ENCODE assay signal across 8 mouse cellular contexts in genomic region chr1:179231777-179232661, GRCm38 (mm10).
DNase-seq lines count a peak whose midpoint lies in the region; ATAC-seq lines count a peak whose summit lies in the region.

No protein-coding gene starts in this region.

- H3K9me3 ChIP-seq in midbrain, embryonic 16.5 days (replicated peaks; ENCODE audit: control insufficient read depth, low read length, poor library complexity, severe bottlenecking) = no peaks in the 10 kb centered on the region

- no peaks in the 10 kb centered on the region for H3K36me3 ChIP-seq in midbrain, embryonic 16.5 days (ENCODE audit: control insufficient read depth, insufficient read depth, low read length)

- H3K4me1 ChIP-seq in midbrain, embryonic 16.5 days (ENCODE audit: control insufficient read depth, insufficient read depth, low read length) = peaks cover 7% of the 10 kb centered on the region

- no peak overlapping the region for H3K9ac ChIP-seq in midbrain, embryonic 16.5 days (ENCODE audit: low read depth, low read length)

- peak; percentile 81 for DNase-seq in A20 (ENCODE audit: low read depth, low spot score)
- peak; percentile 80 for DNase-seq in adrenal gland, postnatal 10 days
- DNase-seq in embryo, embryonic 9.5 days (ENCODE audit: extremely low spot score) = peak; percentile 81
- DNase-seq in kidney, adult 11 months = peak; percentile 64
- DNase-seq in left cerebral cortex, postnatal 4 days = peak; percentile 80
- peak; percentile 28 to 71 for DNase-seq in spleen, postnatal 10 days (ENCODE audit: low spot score in 2 of 2)

- H3K27ac ChIP-seq in midbrain, embryonic 16.5 days (ENCODE audit: low read length) = peak overlapping the region; percentile 53

- peak; percentile 98 for ATAC-seq in granulocyte monocyte progenitor cell, adult 5-6 weeks (replicated peaks; ENCODE audit: poor library complexity, severe bottlenecking)
- peak; percentile 79 for ATAC-seq in midbrain, embryonic 16.5 days

- H3K27me3 ChIP-seq in midbrain, embryonic 16.5 days (ENCODE audit: control insufficient read depth, insufficient read depth, low read depth, low read length) = no peaks in the 10 kb centered on the region

- 24% methylated on average over 13 of the region's 13 CpGs for WGBS in midbrain, embryonic 16.5 days

- intact Hi-C loops in left cerebral cortex, postnatal 4 days (cut with DNase I) = loop anchor here (5.0 to 10.0 kb wide), 2 partner anchors 223 to 700 kb away; no protein-coding TSS in a partner anchor

- H3K4me2 ChIP-seq in midbrain, embryonic 16.5 days (ENCODE audit: low read length) = no peak overlapping the region

- no peak overlapping the region for H3K4me3 ChIP-seq in midbrain, embryonic 16.5 days (ENCODE audit: low read depth, low read length)
